ENCODE assay signal across 8 mouse cellular contexts in the genomic region with DNA sequence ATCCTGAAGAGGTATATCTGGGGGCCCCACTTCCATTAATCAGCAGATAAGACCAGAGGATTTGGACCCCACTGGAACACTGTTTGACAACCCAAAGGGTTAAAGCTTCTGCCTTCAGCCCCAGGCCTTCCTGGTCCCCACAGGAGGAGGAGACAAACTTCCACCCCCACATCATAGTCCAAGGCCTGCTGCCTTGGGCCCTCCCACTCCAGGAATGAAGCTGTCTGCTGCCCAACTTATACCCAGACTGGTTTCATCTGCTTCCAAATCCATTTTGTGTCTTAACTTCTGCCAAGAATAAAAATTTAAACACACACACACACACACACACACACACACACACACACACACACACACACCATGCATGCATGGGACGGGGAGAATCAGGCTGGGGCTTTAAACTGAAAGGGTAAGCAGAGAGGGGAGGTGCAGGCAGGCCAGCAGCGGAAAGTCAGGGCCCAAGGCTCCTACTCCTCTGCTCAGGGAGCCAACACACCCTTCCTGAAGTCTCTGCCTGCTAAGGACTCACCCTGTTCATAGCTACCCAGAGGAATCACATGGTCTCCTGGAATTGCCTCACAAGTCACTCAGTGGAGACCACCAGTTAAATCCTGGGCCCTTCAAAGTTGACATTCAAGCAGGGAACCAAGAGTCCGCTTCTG. TPM values are rescaled to one million over a fixed set of nuclear protein-coding genes. Genes with fewer than 3 reads are reported as not detected.
DNase-seq lines count a peak whose midpoint lies in the region; ATAC-seq lines count a peak whose summit lies in the region.

No protein-coding gene starts in this region.

- no peaks in the 10 kb centered on the region for H3K27me3 ChIP-seq in heart, embryonic 13.5 days (replicated peaks)
- H3K27me3 ChIP-seq in embryonic facial prominence, embryonic 14.5 days (replicated peaks; ENCODE audit: control insufficient read depth, insufficient read depth, low read length), result no peaks in the 10 kb centered on the region
- H3K27me3 ChIP-seq in limb, embryonic 11.5 days (ENCODE audit: control insufficient read depth, insufficient read depth, low read length), result no peaks in the 10 kb centered on the region

- intact Hi-C loops in left cerebral cortex, postnatal 4 days (cut with DNase I), result no loop called here

- H3K4me1 ChIP-seq in heart, embryonic 13.5 days, result peaks cover 71% of the 10 kb centered on the region
- H3K4me1 ChIP-seq in embryonic facial prominence, embryonic 14.5 days (ENCODE audit: control insufficient read depth, insufficient read depth, low read length), result peaks cover 87% of the 10 kb centered on the region
- H3K4me1 ChIP-seq in limb, embryonic 11.5 days (ENCODE audit: control insufficient read depth, insufficient read depth, low read length), result peaks cover 50% of the 10 kb centered on the region

- no peak overlapping the region for H3K4me2 ChIP-seq in heart, embryonic 13.5 days
- H3K4me2 ChIP-seq in embryonic facial prominence, embryonic 14.5 days (ENCODE audit: low read depth, low read length), result peak overlapping the region; percentile 29; the same call in 1 of the 2 replicates
- H3K4me2 ChIP-seq in limb, embryonic 11.5 days (ENCODE audit: low read depth, severe bottlenecking), result no peak overlapping the region

- H3K9ac ChIP-seq in heart, embryonic 13.5 days, result peak overlapping the region; percentile 47; the same call in 1 of the 2 replicates
- 0 out of 2 replicates have a peak overlapping the region, but pooled peaks have one; percentile 27 for H3K9ac ChIP-seq in embryonic facial prominence, embryonic 14.5 days (ENCODE audit: low read depth, low read length)
- H3K9ac ChIP-seq in limb, embryonic 11.5 days (ENCODE audit: low read length), result peak overlapping the region; percentile 17; the same call in 1 of the 2 replicates

- H3K27ac ChIP-seq in heart, embryonic 13.5 days (replicated peaks), result peak overlapping the region; percentile 59
- H3K27ac ChIP-seq in embryonic facial prominence, embryonic 14.5 days (replicated peaks; ENCODE audit: low read depth, low read length), result peak overlapping the region; percentile 80
- H3K27ac ChIP-seq in limb, embryonic 11.5 days (replicated peaks; ENCODE audit: low read depth, low read length), result no peak overlapping the region; the same call in 1 of the 2 replicates

- H3K9me3 ChIP-seq in heart, embryonic 13.5 days, result no peaks in the 10 kb centered on the region
- no peaks in the 10 kb centered on the region for H3K9me3 ChIP-seq in embryonic facial prominence, embryonic 14.5 days (ENCODE audit: control insufficient read depth, low read length)
- no peaks in the 10 kb centered on the region for H3K9me3 ChIP-seq in limb, embryonic 11.5 days (ENCODE audit: control insufficient read depth, low read length)

- no peak overlapping the region for H3K4me3 ChIP-seq in heart, embryonic 13.5 days
- no peak overlapping the region for H3K4me3 ChIP-seq in embryonic facial prominence, embryonic 14.5 days (ENCODE audit: low read depth, low read length)
- no peak overlapping the region for H3K4me3 ChIP-seq in limb, embryonic 11.5 days (ENCODE audit: low read depth, low read length)

- H3K36me3 ChIP-seq in heart, embryonic 13.5 days, result no peaks in the 10 kb centered on the region
- peaks cover 4% of the 10 kb centered on the region; the same call in 1 of the 2 replicates for H3K36me3 ChIP-seq in embryonic facial prominence, embryonic 14.5 days (ENCODE audit: control insufficient read depth, insufficient read depth, low read length)
- H3K36me3 ChIP-seq in limb, embryonic 11.5 days (ENCODE audit: control insufficient read depth, insufficient read depth, low read length), result no peaks in the 10 kb centered on the region

- DNase-seq in heart, adult 18-20 months, result no peak
- DNase-seq in NIH3T3 (ENCODE audit: low read depth), result peak; percentile 13
- DNase-seq in embryonic facial prominence, embryonic 14.5 days (ENCODE audit: low spot score), result peak; percentile 80
- no peak for DNase-seq in limb, embryonic 11.5 days (ENCODE audit: low spot score)
- no peak for DNase-seq in left cerebral cortex, postnatal 4 days
- DNase-seq in layer of hippocampus, postnatal 36 days, result no peak
- DNase-seq in thymus, postnatal 0 days (ENCODE audit: low spot score), result no peak

- WGBS in heart, embryonic 13.5 days, result 61% methylated on average over 3 of the region's 3 CpGs
- WGBS in embryonic facial prominence, embryonic 14.5 days, result 24% methylated on average over 2 of the region's 3 CpGs
- WGBS in limb, embryonic 11.5 days, result 53% methylated on average over 3 of the region's 3 CpGs

- ATAC-seq in heart, embryonic 13.5 days (ENCODE audit: extremely low read depth, insufficient number of reproducible peaks, low FRiP score, low TSS enrichment), result no peak
- peak; percentile 59; the same call in 1 of the 2 replicates for ATAC-seq in embryonic facial prominence, embryonic 14.5 days (ENCODE audit: low read depth)
- no peak for ATAC-seq in limb, embryonic 11.5 days (ENCODE audit: insufficient number of reproducible peaks, low FRiP score, low TSS enrichment, low read depth)

RNA-seq across cellular contexts. Expression of a gene that starts 16.5 kb away (rescaled TPM):
- 7.8 and 10.0 TPM in 2 replicates for polyA plus RNA-seq in heart, embryonic 13.5 days (2015; fragmentation: Nextera tagmentation; extraction: Ambion mirVana)
- 1 to 10 TPM; 3.5 to 4.8 TPM for total RNA-seq in heart, adult 18-20 months (2021)
- 34.8 and 43.6 TPM in 2 replicates for polyA plus RNA-seq in embryonic facial prominence, embryonic 14.5 days (2014; fragmentation: Nextera tagmentation; extraction: Ambion mirVana)
- 39.3 and 41.9 TPM in 2 replicates for polyA plus RNA-seq in limb, embryonic 11.5 days (2014; fragmentation: Nextera tagmentation; extraction: Ambion mirVana)
- total RNA-seq in left cerebral cortex, postnatal 4 days (2021), result 10 to 100 TPM; 20.0 to 22.4 TPM
- 10 to 100 TPM in 1 of 2 experiments, 1 to 10 TPM in 1; 9.8 to 10.1 TPM for total RNA-seq in layer of hippocampus, postnatal 36 days (2021)
- polyA plus RNA-seq in thymus, postnatal 0 days (2015; fragmentation: Nextera tagmentation; extraction: Ambion mirVana), result 4.4 and 4.5 TPM in 2 replicates

Comparison
In these comparisons a context has a peak if more than half of its experiments do, and no peak if none do; other contexts are left out.
1. DNase-seq: peak in NIH3T3 (single experiment) and embryonic facial prominence, embryonic 14.5 days (single experiment); none in heart, adult 18-20 months (0 of 2), limb, embryonic 11.5 days (single experiment), left cerebral cortex, postnatal 4 days (single experiment), layer of hippocampus, postnatal 36 days (0 of 2) and thymus, postnatal 0 days (single experiment).
2. Peak in every context shown above with its lines, with median percentiles within 50 percentile points of each other: H3K9ac ChIP-seq.